Mouse (Mus musculus) erythroblast, embryonic 14.5 days (primary cell): Measurements from ENCODE around the gene Clcn1.

Source experiments
- GATA1 ChIP-seq: IDR thresholded peaks from 2 replicates; pipeline ENCODE4 v1.6.1; 2012; ENCODE audit warnings: low read length, inconsistent platforms, mixed read lengths
- TAL1 ChIP-seq: IDR thresholded peaks from 3 replicates; pipeline ENCODE4 v1.6.1; 2012; ENCODE audit warnings: low read length, inconsistent platforms, mixed read lengths

- TF ChIP-seq GATA1 (no peak), TAL1 (no peak)
Measured at GRCm38 (mm10) chr6:42261524-42262170, 24.8 kb upstream of the Clcn1 start, which contains the start of gene Tmem139.
